Mouse (Mus musculus) kidney, postnatal 10 days (tissue): ENCODE data around the gene Kbtbd2.
A peak's percentile ranks its signal among the peaks of the same experiment; 100 is the strongest.

Experiments used
- DNase-seq: peaks from one replicate; pipeline ENCODE4 v3.0.0; 2021; ENCODE audit warnings: mixed read lengths

Gene Kbtbd2

DNA sequence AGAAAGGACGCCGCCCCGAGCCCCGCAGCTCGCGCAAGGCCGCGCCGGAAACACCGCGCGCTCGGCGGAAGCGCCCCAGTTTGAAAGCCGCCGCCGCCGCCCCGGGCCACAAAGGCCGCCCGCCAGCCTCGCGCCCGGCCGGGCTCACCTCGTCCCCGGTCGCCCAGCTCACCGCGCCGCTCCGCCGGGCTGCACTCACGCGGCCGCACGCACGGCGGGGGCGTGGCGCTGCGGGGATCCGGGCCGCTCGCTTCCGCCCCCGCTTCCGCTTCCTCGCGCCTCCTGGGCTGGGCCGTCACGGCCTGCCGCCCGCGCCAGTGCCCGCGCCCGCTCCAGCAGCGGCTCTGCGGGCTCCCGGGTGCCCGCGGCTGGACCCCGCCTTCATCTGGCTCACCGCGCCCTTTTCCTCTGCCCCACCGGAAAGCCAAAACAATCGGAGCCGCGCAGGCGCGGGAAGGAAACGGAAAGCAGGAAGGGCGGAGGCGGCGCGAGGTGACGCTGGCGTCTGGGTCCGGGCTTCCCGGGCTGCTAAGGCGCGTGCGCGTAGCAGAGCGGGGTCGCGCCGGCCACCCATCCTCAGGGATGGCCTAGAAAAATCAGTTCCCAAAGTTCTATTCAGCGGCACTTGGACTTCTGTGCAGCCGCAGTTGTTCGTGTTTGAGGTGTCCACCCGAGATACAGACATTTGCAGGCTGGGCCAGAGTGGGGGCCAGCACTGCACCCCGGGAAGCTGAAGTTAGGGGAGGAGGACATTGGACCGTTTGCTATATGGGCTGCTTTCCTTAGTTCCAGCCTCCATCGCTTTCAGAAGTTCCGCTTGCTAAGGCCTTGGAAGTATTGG, at the start of gene Kbtbd2:
TSS of gene Kbtbd2 (minus strand) at position 503 of the 841 bp plus-strand sequence.
- DNase-seq: peak; percentile 96

DNA sequence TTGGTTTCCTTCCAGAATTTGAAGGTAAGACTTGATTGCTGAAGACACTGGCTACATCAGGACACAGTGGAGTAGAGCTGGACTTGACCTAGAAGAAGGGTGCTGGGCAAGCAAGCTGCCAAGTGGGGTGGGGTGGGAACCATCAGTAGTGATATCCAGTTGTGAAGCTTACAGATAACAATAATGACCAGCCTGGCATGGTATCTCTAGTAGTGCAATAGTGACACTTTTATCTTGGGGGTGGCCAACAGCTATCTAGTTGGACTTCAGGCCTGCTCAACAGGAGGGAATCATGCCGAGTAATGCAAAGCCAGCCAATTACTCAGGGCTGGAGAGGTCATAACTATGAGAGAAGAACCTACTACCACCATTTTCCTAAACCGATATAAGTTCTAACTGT, 46.8 kb upstream of the Kbtbd2 start:
- no peak for DNase-seq

DNA sequence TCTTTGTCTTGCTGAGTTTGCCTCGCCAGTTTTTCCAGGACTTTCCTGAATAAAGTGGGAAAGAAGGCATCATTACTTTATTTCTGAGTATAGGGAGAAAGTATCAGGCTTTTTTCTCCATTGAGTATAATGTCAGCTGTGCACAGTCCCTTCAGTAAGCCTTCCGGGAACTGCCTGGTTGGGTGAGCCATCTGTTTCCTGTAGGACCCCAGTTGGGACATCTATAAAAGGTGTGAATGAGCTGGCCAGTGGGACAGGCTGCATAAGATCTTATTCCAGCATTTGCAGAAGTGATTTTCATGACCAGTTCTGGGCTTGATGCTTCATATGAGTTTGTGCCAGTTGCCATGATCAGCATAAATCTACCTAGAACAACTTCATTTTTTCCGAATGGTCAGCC, 45.6 kb upstream of the Kbtbd2 start:
- DNase-seq: no peak

DNA sequence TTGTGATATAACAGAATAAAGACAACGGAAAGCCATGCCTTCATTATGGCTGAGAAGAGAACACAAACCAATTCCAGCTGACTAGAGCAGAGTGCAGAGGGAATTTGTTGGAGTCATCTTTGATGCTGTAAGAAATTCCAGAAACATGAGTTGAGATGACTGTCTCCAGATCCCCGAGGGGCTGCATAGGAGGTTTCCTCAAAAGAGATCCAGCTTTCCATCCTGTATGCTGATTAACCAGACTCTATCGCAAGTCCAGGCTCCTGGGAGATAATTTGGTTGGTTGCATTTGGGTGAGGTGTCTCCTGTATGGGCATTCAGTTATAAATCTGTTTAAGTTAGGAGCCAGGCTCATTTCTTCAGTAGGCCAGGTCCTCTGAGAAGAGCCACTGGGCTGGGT, 40.0 kb upstream of the Kbtbd2 start:
- DNase-seq: no peak

DNA sequence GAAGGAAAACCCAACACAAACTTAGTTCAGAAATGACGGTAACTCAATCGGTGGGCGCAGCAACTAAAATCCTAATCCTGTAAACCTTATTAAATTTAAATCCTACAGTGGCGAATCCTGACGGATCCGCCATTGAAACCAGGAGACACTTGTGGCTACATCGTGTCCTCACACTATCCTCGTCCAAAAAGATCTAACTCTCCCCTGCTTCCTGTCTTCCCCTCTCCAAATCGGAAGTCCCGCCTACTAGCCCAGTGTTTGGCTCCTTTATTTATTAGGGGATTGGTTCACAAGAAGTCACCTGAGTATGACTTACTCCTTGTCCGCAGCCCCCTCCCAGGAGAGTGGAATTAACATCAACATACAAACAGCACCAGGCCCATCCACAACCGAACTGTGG, 39.6 kb upstream of the Kbtbd2 start:
- no peak for DNase-seq

DNA sequence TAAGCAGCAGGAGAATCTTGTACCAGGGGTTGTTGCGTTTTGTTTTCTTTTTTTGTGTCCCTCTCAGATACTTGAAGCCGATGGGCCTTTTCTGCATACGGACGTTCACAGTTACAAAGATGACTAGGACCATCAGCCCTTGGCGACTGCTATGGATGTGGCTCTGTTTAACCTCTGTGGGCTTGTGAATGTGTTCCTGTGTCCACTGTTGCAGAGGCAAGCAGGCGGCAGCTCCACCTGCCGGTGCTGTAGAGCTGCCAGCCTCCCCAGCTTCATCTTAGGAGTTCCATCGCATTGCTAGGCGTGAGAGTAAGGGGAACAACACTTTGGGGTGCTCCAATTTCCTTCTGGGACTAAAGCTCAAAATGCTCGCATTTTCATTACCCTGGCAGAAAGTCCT, 37.9 kb upstream of the Kbtbd2 start:
- DNase-seq: no peak

DNA sequence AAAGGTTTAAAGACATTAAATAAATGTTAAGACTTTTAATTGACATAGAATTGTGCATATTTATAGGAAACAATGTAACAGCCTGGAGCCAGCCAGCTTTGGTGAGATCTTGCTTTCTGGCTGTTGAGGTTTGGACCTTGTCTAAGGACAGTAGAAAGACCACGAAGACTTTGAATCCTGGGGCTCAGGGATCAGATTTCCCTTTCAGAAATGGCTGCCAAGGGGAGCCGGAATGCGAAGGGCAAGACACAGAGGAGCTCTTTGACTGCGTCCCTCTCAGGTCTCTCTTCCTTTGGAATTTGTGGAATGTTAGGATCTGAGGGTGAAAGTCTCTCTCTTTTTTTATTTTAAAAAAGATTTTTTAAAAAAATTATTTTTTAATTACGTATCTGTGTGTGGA, 37.2 kb upstream of the Kbtbd2 start:
- no peak for DNase-seq

DNA sequence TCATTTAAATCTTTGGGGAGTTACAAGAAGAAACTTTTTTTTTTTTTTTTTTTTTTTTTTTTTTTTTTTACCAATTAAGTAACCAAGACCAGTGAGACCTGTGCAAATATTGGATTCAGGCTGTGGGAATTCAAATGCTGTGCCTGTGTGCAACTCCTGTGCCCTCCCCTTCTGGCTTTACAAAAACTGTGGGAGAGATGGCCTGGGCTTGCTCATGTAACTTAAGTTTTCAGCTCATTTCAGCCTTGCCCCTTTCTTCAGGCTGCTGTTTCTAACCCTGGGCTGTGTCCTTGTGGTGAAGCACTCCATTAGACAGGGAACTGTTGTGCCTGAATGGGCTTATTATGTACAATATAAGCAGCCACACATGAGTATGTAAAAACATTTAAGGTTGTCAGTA, 35.2 kb upstream of the Kbtbd2 start:
- DNase-seq: no peak

DNA sequence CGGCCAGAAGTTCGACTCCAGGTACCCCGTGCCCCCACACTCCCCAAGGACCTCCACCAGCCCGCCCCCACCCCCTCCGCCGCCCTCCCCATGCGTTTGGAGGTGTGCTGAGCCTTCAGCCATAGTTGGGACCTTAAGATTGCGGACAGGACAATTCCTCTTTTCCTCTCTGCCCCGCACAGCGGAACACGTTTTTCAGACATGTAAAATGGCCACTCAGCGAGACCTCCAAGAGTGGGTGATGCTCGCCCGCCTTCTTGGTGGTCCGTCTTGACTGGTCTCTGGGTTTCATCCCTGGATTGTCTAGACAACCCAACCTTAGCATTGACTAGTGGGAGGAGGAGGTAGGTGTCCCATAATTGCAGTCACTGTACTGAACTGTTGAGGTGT, 34.8 kb upstream of the Kbtbd2 start:
- DNase-seq: peak; percentile 21

DNA sequence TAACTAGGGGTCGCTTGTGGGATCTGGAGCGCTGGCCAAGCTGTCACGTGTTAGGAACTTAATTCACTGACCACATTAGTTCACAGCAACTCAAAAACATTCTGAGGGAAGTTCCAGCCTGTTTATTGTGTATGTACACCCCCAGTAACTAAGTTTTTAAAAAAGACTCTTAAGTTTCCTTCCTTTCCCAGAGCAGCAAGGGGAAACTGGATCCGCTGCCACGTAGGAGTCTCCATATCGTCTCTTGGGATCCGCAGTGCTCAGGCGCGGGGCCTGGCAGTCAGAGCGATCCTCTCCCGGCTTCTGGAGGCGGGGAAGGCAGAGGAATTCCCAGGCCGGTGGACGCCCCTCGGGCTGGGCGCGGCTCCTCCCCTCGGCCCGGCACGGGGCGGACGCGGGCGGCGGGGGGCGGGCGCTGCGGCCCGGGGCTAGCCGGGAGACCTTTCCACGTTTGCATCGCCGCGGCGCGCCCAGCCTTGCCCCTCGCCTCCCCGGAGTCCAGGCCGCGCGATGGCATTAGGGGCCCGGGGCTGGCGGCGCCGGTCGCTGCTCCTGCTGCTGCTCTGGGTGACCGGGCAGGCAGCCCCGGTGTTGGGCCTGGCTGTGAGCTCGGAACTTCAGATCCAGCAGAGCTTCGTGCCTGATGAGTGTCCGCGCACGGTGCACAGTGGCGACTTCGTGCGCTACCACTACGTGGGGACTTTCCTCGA, 34.2 kb upstream of the Kbtbd2 start, which contains the start of gene Fkbp9:
TSS of gene Fkbp9 (plus strand) at position 363 of the 710 bp plus-strand sequence.
- peak; percentile 93 for DNase-seq

DNA sequence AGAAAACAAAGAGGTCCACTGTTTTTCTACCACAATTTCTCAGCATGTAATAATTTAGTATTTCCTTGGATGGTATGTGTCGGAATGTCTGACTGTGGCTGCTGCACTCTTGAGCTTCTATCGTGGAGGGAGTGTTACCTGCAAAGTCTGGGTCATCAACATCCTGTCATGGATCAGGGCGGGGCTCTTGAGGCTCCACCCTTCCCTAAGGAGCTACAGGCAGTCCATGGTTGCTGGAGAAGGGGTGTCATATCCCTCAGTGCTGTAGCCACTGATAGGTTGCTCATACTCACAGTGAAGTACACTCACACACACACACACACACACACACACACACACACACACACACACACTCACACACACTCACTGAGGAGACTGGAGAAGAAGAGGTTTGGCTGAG, 28.0 kb upstream of the Kbtbd2 start:
- no peak for DNase-seq

DNA sequence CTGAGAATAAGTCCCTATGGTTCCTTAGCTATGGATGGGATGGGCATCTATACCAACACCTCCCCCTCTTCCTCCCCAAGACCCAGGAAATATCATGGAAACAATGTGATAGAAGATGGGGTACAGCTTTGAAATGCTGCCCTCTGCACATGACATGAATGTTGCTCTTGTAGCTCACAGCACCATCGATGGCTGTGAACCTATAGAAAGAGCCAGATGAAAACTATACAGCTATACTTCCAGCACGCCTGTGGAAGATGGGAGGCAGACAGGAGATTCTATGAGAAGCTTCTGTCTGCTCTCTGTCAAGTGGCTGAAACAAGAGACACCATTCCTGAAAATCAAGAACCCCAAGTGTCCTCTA, 21.5 kb upstream of the Kbtbd2 start:
- DNase-seq: no peak

DNA sequence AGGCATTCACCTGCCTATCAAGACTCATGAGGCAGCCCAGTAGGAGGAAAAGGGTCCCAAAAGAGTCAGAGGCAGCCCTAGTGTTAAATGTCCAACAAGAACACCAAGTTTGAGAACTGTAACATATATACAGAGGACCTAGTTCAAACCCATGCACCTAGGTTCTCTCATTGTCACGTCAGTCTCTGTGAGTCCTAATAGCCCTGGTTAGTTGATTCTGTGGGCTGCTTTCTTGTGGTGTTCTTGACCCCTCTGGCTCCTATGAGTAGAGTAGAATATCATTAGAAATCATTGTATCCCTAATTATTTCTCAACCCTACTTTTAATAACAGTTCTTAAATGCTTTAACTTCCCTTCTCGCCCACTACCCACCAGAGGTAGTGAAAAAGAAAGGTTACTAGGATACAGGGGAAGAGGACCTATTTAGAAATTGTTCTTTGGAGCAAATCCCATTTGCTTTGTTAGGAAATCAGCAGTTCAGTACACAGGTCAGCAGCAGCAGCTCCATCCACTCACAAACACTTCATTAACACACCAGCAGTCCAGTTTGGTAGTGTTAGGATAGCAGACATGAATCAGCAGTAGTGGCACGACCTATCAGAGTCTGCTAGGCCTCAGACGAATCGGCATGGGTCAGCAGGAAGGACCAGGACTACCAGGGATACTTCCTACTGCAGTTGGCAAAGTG, 21.0 kb upstream of the Kbtbd2 start:
- DNase-seq: no peak

DNA sequence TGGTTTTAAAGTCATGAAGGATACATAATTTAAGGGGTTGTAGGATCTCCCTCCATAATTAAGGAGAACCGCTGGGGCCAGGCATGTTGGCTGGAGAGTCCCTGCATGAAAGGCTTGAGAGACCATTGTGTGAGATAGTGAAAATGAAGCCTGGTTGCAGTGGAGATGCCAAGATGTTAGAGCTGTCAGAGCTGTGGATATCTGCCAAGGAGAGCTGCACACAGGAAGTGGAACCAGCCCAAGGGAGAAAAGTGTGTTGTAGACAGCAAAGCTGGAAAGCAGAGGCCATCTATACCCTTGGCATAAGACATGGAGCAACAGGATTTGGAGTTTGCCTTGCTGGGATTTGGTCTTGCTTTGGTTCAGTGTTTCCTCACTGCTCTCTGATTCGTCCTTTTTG, 15.7 kb upstream of the Kbtbd2 start:
- no peak for DNase-seq

DNA sequence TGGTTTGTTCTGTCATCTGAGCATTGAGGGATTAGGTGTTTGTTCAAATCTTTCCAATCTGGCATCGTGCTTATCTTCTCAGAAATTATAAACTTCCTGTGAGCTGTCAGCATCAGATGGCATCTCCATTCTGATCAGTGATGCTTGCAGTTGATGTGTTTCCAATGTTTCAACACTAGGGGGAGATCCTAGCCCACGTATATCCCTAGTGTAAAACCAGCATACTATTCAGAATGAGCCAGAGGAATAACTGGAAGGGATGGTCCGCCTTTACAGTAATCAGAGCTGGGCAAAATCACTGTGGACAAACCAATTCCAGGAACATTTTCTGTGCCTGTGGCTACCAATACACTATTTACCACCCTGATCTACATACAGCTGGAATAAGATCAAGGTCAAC, 11.0 kb upstream of the Kbtbd2 start:
- peak; percentile 28 for DNase-seq

DNA sequence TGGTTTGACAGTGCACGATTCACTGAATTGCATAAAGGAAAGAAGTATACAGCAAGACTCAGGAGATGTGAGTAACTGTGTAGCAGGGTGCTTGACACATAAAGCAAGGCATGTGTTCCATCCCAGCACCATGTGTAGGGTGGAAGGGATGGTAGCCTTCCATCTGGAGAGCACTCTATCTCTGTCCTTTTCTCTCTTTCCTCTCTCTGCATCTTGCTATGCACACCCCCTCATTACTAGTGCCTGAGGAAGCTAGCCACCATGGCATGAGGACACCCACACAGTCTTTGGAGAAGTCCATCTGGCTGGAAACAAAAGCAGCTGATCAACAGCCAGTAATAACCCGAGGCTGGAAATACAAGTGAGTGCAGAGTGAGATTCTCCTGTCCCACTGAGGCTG, 8.6 kb upstream of the Kbtbd2 start:
- no peak for DNase-seq

DNA sequence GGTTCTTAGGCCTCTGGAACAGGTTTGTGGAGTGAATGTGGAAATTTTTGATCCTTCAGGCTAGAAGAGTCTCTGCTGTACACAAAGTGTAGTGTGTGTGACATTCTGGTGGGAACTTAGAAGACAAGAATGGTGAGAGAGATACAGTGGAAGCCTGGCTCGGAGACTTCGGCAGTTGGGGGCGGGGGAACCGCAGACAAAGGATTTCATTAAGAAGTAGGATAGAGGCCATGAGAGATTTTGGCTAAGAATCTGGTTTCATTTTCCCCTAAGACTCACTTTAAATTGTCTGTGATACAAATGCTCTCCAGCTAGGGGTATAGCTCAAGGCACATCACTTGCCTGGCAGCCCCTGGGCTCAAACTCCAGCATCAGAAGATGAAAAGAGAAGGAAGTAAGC, 7.4 kb upstream of the Kbtbd2 start:
- no peak for DNase-seq

DNA sequence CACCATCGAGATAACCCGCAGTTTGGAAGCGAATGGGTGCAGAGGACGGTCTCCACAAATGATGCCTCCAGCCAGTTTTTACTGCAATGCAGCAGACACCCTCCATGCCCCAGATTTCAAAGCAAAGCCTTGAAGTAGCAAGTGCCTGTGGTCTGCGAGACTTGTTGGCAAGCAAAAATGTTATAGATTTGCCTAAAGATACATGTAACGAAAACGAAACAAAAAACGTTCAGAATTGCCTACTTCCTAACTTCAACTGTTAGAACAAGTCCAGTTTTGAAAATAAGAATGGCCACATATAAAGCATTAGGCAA, 496 bp upstream of the Kbtbd2 start:
- DNase-seq: no peak

DNA sequence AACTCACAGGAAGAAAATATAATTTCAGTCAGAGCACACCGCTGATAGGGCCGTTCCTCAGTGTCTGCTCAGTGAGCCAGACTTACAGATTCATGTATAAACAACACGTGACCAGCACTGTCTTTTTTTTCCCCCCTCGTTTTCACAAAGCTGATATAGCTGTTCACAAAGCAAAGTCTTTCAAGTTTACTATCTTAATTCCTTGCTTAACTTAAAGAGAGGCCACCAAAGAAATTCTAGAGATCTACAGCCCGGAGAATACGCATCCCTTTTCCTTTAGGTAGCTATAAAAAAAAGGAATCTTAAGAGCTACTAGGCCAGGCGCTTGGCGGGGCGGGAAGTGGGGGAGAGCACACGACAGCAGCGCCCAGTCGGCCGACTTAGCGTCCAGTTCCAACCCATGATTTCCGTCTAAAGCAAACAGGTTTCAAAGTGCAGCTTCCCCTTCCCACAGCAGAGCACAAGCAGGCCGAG, 908 bp downstream of the Kbtbd2 start:
- peak; percentile 67 for DNase-seq

DNA sequence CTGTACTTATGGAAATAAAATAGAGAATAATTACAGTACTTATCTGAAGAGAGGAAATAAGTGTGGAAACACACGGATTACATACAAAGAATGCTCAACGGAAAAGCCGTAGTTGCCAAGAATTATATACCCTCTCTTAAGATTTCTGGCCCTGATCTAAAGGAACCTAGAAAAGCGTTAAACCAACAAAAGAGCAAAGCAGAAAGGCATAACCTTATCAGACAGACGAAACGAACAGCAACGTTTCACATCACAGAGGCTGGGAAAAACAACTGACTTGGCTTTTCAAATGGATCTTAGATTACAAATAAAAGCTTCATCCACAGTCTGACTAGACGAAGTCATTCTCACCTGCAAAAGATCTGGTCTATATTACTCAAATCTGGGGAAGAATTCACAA, 1.4 kb downstream of the Kbtbd2 start:
- no peak for DNase-seq

DNA sequence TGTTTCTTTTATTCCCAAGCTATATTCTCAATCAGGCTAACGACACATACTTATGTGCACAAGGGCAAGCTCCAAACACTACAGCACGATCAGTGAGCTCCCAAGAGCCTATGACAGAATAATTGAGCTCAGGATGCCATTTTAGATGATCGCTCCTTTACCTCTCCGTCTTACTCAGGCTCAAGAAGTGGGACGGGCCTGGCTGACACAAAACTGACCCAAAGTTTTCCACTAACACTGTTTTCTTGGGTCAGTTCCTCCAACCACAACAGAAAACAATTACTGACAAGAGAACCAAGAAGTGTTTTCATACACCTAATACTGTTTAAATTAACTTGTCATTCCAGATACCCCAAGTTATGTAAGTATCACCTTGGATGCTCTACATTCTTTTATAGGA, 2.8 kb downstream of the Kbtbd2 start:
- no peak for DNase-seq

DNA sequence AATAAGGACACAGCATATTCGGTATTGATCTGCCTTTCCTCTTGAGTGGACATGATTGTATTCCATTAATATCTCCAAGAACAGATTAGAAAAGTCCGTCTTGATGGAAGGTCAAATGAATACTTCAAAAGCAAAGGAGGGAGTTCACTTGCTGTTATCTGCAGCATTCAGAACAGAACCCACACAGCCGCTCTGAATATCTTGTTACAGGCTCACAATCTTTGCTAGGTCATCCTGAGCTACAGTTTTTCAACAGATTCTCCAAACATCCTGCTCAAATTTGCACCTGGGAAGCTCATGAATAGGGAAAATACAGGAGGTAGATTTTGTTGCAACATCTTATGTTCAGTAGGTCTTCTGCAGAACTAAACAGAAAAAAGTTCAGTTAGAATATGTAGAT, 8.3 kb downstream of the Kbtbd2 start:
- no peak for DNase-seq

DNA sequence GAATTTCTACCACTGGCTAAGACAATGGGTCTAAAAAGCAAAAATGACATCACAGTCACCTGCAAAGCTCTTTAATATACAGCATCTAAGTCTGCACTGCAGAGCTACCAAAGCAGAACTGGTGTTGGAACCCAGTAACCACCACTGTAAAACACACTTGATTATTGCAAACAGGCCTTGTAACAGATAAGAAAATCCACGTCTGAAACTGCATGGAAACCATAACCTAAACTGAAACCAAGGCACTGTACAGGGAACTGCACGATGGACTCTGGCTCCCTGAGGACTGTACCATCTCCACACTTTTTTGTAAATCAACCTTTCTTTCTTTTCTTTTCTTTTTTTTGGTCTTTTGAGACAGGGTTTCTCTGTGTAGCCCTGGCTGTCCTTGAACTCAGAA, 9.9 kb downstream of the Kbtbd2 start:
- DNase-seq: no peak

DNA sequence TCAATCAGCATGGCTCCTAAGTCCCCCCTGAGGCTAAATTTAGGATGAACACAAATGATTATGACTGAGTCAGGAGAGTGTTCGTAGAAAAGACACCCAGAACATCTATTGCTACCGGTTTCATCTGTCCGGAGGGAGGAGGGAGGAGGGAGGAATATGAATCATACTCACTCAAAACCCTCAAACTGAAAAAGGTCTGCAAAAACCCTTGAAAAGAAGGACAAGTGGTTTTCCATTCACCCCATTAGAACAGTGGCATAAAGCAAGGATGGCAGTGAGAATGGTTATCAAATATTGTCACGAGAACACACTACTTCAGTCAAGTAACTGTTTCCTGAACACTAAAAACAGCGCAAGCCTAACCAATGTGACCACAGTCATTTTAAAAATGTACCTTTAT, 12.5 kb downstream of the Kbtbd2 start:
- DNase-seq: no peak
